Mouse (Mus musculus): ENCODE results near the gene Nipa1. TPM values are rescaled to one million over a fixed set of nuclear protein-coding genes. Genes with fewer than 3 reads are reported as not detected.

The Nipa1 gene
- total RNA-seq, 2 experiments from 2014 or later = 3.4 to 3.8 TPM

DNA sequence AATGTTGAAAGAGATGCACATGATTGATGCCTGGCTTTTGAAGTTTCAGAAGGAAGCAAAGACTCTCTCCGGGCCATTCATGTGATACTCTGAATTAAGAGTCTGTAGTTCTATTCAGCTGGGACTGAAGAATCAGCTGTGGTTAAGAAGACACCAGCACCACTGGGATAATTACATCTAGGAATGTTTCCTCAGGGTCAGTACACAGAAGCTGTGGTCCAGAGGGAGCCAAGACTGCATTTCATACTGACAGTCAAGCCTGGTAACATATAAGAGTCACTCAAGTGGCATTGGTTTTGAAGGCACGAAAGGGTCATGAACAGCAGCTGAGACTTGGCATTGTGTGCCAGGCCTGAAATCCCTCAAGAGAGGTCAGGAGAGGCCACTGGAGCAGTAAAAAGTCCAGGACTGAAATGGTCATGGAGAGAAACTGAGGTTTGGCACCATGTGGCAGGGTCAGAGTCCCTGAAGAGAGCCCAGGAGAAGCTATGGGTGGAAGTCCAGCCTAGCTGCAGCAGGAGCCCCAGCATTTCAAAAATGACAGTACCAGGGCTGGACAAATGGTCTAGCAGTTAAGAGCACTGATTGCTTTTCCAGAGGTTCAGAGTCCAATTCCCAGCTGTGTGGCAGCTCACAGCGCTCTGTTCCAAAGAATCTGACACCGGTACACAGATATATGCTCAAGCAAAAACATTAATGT lies 9.3 kb downstream of the Nipa1 start:
- no peak for DNase-seq

GRCm38 (mm10) chr7:55998997-55999396 lies 20.8 kb downstream of the Nipa1 start:
- no peak for DNase-seq

GRCm38 (mm10) chr7:55995013-55995412 lies 24.7 kb downstream of the Nipa1 start:
- DNase-seq = no peak

GRCm38 (mm10) chr7:55991858-55992257 lies 27.9 kb downstream of the Nipa1 start:
- DNase-seq = no peak

- DNase-seq = no peak
Measured at GRCm38 (mm10) chr7:55991129-55991528, 28.6 kb downstream of the Nipa1 start.

- DNase-seq = peak; percentile 85
Measured at GRCm38 (mm10) chr7:55986526-55987214, 33.1 kb downstream of the Nipa1 start.

DNA sequence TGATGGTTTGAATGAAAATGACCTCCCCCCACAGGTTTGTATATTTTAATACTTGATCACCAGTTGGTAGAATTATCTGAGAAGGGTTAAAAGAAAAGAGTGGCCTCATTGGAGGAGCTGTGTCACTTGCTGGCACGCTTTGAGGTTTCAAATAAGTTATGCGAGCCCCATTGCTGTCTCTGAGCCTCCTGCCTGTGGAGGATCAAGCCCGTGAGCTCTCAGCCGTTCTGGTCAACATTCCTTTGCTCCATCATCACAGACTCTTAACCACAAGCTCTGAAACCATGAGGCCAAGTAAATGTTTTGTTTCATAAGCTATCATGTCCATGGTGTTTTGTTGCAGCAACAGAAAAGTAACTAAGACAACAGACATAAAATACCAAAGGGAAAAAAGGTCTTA lies 35.0 kb downstream of the Nipa1 start:
- no peak for DNase-seq

- no peak for DNase-seq
Measured at GRCm38 (mm10) chr7:55983107-55983506, 36.6 kb downstream of the Nipa1 start.

DNA sequence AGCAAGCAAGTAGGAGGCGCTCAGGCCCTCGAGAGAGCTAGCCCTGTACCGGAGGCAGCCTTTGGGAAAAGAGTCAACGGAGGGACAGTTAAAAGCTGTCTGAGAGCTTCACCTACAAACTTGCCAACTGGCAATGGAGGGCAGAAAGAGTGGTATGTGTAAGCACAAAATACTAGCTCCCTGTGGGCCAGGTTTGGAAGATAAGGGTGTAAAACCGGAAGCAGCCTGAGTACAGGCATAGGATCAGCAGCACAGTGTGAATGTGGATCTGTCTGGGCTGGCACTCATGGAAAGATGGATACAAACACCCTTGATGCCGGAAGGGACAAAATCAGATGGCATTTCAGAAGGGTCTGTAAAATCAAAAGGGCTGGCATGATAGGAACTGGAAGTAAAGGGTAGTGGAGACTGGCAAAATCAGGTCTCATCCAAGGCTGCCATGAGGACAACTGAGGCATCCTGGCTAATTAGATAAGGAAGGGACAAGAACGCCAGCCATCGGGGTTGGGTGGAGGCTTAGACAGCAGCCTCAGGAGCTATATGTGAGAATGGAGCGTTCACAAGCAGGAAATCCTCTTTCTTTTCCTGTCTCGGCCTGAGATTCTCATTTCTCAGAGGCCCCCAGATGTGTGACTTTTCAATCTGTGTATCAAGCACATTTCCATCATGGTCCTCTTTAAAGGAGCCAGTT lies 37.6 kb downstream of the Nipa1 start:
- DNase-seq = no peak

- no peak for DNase-seq
Measured at GRCm38 (mm10) chr7:55981511-55981910, 38.2 kb downstream of the Nipa1 start.

GRCm38 (mm10) chr7:55974429-55974828 lies 45.3 kb downstream of the Nipa1 start:
- no peak for DNase-seq

GRCm38 (mm10) chr7:55969415-55969814 lies 50.3 kb downstream of the Nipa1 start:
- DNase-seq = no peak

- no peak for DNase-seq
Measured at GRCm38 (mm10) chr7:55968258-55968901, 51.4 kb downstream of the Nipa1 start.

- no peak for DNase-seq
Measured at GRCm38 (mm10) chr7:55966866-55967460, 52.8 kb downstream of the Nipa1 start.

GRCm38 (mm10) chr7:55962004-55962908 lies 57.5 kb downstream of the Nipa1 start, which contains the start of gene Nipa2:
Nipa2 (minus strand) TSS chr7:55962476.
- DNase-seq = peak; percentile 97

GRCm38 (mm10) chr7:55960506-55960905 lies 59.2 kb downstream of the Nipa1 start:
- no peak for DNase-seq

- no peak for DNase-seq
Measured at GRCm38 (mm10) chr7:55959801-55960200, 60.0 kb downstream of the Nipa1 start.

DNA sequence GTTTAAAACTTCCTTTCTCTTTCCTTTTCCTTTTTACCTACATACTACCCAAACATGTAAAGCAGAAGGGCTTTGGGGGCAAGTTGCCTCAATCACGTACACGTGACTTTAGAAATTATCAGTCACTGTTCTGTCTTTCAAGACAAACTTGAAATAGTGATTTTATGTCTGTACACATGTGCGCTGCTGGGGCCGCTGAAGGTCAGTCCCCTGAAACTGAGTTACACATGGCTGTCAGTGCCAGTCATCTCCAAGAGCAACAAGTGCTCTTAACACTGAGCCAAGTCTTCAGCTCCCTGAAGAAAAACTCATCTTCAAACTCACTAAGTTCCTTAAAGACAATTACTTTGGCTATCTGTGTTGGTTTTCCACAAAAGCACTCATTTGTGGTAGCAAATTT lies 61.8 kb downstream of the Nipa1 start:
- no peak for DNase-seq

GRCm38 (mm10) chr7:55957178-55957577 lies 62.6 kb downstream of the Nipa1 start:
- no peak for DNase-seq

- no peak for DNase-seq
Measured at GRCm38 (mm10) chr7:55956054-55956453, 63.7 kb downstream of the Nipa1 start.

DNA sequence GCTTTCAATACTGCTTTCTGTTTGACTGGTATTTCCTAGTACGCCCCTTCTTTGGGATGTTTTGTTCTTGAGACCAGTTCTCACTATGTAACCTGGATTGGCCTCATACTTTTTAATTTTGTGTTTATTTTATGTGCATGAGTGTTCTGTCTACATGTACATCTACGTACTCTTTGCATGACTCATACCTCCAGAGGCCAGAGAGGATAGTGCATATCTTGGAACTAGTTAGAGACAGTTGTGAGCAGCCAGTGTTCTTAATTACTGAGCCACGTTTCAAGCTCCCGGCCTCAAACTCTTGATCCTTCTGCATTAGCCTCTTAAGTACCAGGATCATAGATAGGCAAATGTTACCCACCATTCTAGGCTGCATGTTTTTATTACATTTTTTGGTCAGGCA lies 81.4 kb downstream of the Nipa1 start:
- no peak for DNase-seq

All from gastrocnemius, postnatal 10 days (tissue).